Mouse (Mus musculus) liver, adult (tissue): Measurements from ENCODE around the gene Sclt1.

Source experiments
- GATA4 ChIP-seq: IDR thresholded peaks from 2 replicates; pipeline ENCODE4 v1.6.1; 2014; ENCODE audit warnings: mild to moderate bottlenecking, low read length; ENCODE audit not compliant: insufficient replicate concordance

Sclt1 gene

GRCm38 (mm10) chr3:41612211-41612610, 130.1 kb downstream of the Sclt1 start:
- TF ChIP-seq GATA4: no peak

GRCm38 (mm10) chr3:41609071-41609470, 133.2 kb downstream of the Sclt1 start:
- no peak for TF ChIP-seq GATA4

GRCm38 (mm10) chr3:41607467-41607866, 134.8 kb downstream of the Sclt1 start:
- TF ChIP-seq GATA4: no peak

- no peak for TF ChIP-seq GATA4
These were observed 135.3 kb downstream of the Sclt1 start for GRCm38 (mm10) chr3:41607050-41607449.

- TF ChIP-seq GATA4: no peak
These were observed 136.0 kb downstream of the Sclt1 start for GRCm38 (mm10) chr3:41606330-41606664.

- no peak for TF ChIP-seq GATA4
These were observed 136.5 kb downstream of the Sclt1 start for GRCm38 (mm10) chr3:41605601-41606329.

- TF ChIP-seq GATA4: no peak
These were observed 137.5 kb downstream of the Sclt1 start for GRCm38 (mm10) chr3:41604629-41605321.

- TF ChIP-seq GATA4: no peak
These were observed 138.8 kb downstream of the Sclt1 start for GRCm38 (mm10) chr3:41603470-41604019.

GRCm38 (mm10) chr3:41602933-41603332, 139.4 kb downstream of the Sclt1 start:
- no peak for TF ChIP-seq GATA4

GRCm38 (mm10) chr3:41601226-41602020, 140.9 kb downstream of the Sclt1 start:
- TF ChIP-seq GATA4: no peak

- no peak for TF ChIP-seq GATA4
These were observed 142.3 kb downstream of the Sclt1 start for GRCm38 (mm10) chr3:41599806-41600589.

GRCm38 (mm10) chr3:41599226-41599625, 143.1 kb downstream of the Sclt1 start:
- TF ChIP-seq GATA4: no peak

GRCm38 (mm10) chr3:41598412-41598811, 143.9 kb downstream of the Sclt1 start:
- no peak for TF ChIP-seq GATA4

- TF ChIP-seq GATA4: no peak
These were observed 145.3 kb downstream of the Sclt1 start for GRCm38 (mm10) chr3:41597036-41597435.

GRCm38 (mm10) chr3:41595010-41595409, 147.3 kb downstream of the Sclt1 start:
- no peak for TF ChIP-seq GATA4
